Mouse (Mus musculus): ENCODE measurements around the gene Ankrd65. TPM values are rescaled to one million over a fixed set of nuclear protein-coding genes. Genes with fewer than 3 reads are reported as not detected.
"Not testable (repeated sequence)": the region's sequence is repeated elsewhere in the genome, so short reads cannot be mapped to it uniquely, and the experiment has no call there.

Gene Ankrd65
- polyA plus RNA-seq, 1 experiment from 2014 or later, result not detected

GRCm38 (mm10) chr4:155788833-155789232 lies 1.4 kb upstream of the Ankrd65 start:
- H3K27ac ChIP-seq (replicated peaks; ENCODE audit: low read depth, low read length); H3K27me3 ChIP-seq (ENCODE audit: control insufficient read depth, insufficient read depth, low read length); H3K4me2 ChIP-seq (ENCODE audit: low read depth, low read length); ATAC-seq (replicated peaks; ENCODE audit: insufficient number of reproducible peaks, low FRiP score, low TSS enrichment, low read depth); H3K36me3 ChIP-seq (replicated peaks; ENCODE audit: control insufficient read depth, insufficient read depth, low read depth, low read length); H3K4me3 ChIP-seq (ENCODE audit: low read depth, low read length); H3K9ac ChIP-seq (replicated peaks; ENCODE audit: low read length); DNase-seq (ENCODE audit: low spot score); H3K9me3 ChIP-seq (replicated peaks; ENCODE audit: control insufficient read depth, low read length); H3K4me1 ChIP-seq (ENCODE audit: control insufficient read depth, insufficient read depth, low read length): not testable (repeated sequence)
- WGBS, result 76% methylated on average over 4 of the region's 4 CpGs

- Histone ChIP-seq H3K27ac (replicated peaks; ENCODE audit: low read depth, low read length) (no peak overlapping the region), H3K9me3 (replicated peaks; ENCODE audit: control insufficient read depth, low read length) (no peaks in the 10 kb centered on the region), H3K9ac (replicated peaks; ENCODE audit: low read length) (no peak overlapping the region), H3K36me3 (replicated peaks; ENCODE audit: control insufficient read depth, insufficient read depth, low read depth, low read length) (no peaks in the 10 kb centered on the region), H3K4me3 (ENCODE audit: low read depth, low read length) (no peak overlapping the region), H3K27me3 (ENCODE audit: control insufficient read depth, insufficient read depth, low read length) (no peaks in the 10 kb centered on the region), H3K4me1 (ENCODE audit: control insufficient read depth, insufficient read depth, low read length) (no peaks in the 10 kb centered on the region), H3K4me2 (ENCODE audit: low read depth, low read length) (no peak overlapping the region)
- 68% methylated on average over 3 of the region's 3 CpGs for WGBS
- ATAC-seq (replicated peaks; ENCODE audit: insufficient number of reproducible peaks, low FRiP score, low TSS enrichment, low read depth) (no peak), DNase-seq (ENCODE audit: low spot score) (no peak)
These were observed 467 bp downstream of the Ankrd65 start for GRCm38 (mm10) chr4:155790650-155791161.

- DNase-seq (ENCODE audit: low spot score) (no peak), ATAC-seq (replicated peaks; ENCODE audit: insufficient number of reproducible peaks, low FRiP score, low TSS enrichment, low read depth) (no peak)
- Histone ChIP-seq H3K9me3 (replicated peaks; ENCODE audit: control insufficient read depth, low read length) (no peaks in the 10 kb centered on the region), H3K4me2 (ENCODE audit: low read depth, low read length) (no peak overlapping the region), H3K27me3 (ENCODE audit: control insufficient read depth, insufficient read depth, low read length) (no peaks in the 10 kb centered on the region), H3K36me3 (replicated peaks; ENCODE audit: control insufficient read depth, insufficient read depth, low read depth, low read length) (no peaks in the 10 kb centered on the region), H3K9ac (replicated peaks; ENCODE audit: low read length) (no peak overlapping the region), H3K27ac (replicated peaks; ENCODE audit: low read depth, low read length) (no peak overlapping the region), H3K4me1 (ENCODE audit: control insufficient read depth, insufficient read depth, low read length) (no peaks in the 10 kb centered on the region), H3K4me3 (ENCODE audit: low read depth, low read length) (no peak overlapping the region)
- 74% methylated on average over 24 of the region's 24 CpGs for WGBS
These were observed 1.1 kb downstream of the Ankrd65 start for GRCm38 (mm10) chr4:155791240-155791933.

- H3K4me2 ChIP-seq (ENCODE audit: low read depth, low read length), result no peak overlapping the region
- H3K27me3 ChIP-seq (ENCODE audit: control insufficient read depth, insufficient read depth, low read length), result no peaks in the 10 kb centered on the region
- H3K9me3 ChIP-seq (replicated peaks; ENCODE audit: control insufficient read depth, low read length), result no peaks in the 10 kb centered on the region
- H3K9ac ChIP-seq (replicated peaks; ENCODE audit: low read length), result no peak overlapping the region
- H3K36me3 ChIP-seq (replicated peaks; ENCODE audit: control insufficient read depth, insufficient read depth, low read depth, low read length), result no peaks in the 10 kb centered on the region
- H3K4me3 ChIP-seq (ENCODE audit: low read depth, low read length), result no peak overlapping the region
- ATAC-seq (replicated peaks; ENCODE audit: insufficient number of reproducible peaks, low FRiP score, low TSS enrichment, low read depth) (no peak), DNase-seq (ENCODE audit: low spot score) (no peak)
- no peaks in the 10 kb centered on the region for H3K4me1 ChIP-seq (ENCODE audit: control insufficient read depth, insufficient read depth, low read length)
- no peak overlapping the region for H3K27ac ChIP-seq (replicated peaks; ENCODE audit: low read depth, low read length)
- WGBS, result 82% methylated on average over 2 of the region's 2 CpGs
These were observed 3.5 kb downstream of the Ankrd65 start for GRCm38 (mm10) chr4:155793730-155794129.

- H3K27ac ChIP-seq (replicated peaks; ENCODE audit: low read depth, low read length), result no peak overlapping the region
- H3K36me3 ChIP-seq (replicated peaks; ENCODE audit: control insufficient read depth, insufficient read depth, low read depth, low read length), result no peaks in the 10 kb centered on the region
- ATAC-seq (replicated peaks; ENCODE audit: insufficient number of reproducible peaks, low FRiP score, low TSS enrichment, low read depth), result no peak
- no peak overlapping the region for H3K9ac ChIP-seq (replicated peaks; ENCODE audit: low read length)
- H3K27me3 ChIP-seq (ENCODE audit: control insufficient read depth, insufficient read depth, low read length), result no peaks in the 10 kb centered on the region
- no peak overlapping the region for H3K4me2 ChIP-seq (ENCODE audit: low read depth, low read length)
- H3K4me3 ChIP-seq (ENCODE audit: low read depth, low read length), result no peak overlapping the region
- no peaks in the 10 kb centered on the region; the same call in 1 of the 2 replicates for H3K4me1 ChIP-seq (ENCODE audit: control insufficient read depth, insufficient read depth, low read length)
- 95% methylated on average over 1 of the region's 1 CpGs for WGBS
- no peak for DNase-seq (ENCODE audit: low spot score)
- H3K9me3 ChIP-seq (replicated peaks; ENCODE audit: control insufficient read depth, low read length), result no peaks in the 10 kb centered on the region
These were observed 11.8 kb downstream of the Ankrd65 start for GRCm38 (mm10) chr4:155802075-155802474.

- WGBS, result 8% methylated on average over 12 of the region's 12 CpGs
- Histone ChIP-seq H3K27me3 (ENCODE audit: control insufficient read depth, insufficient read depth, low read length) (no peaks in the 10 kb centered on the region), H3K27ac (replicated peaks; ENCODE audit: low read depth, low read length) (0 out of 2 replicates have a peak within 1 kb of the TSS, but pooled peaks have one; percentile 35), H3K36me3 (replicated peaks; ENCODE audit: control insufficient read depth, insufficient read depth, low read depth, low read length) (no peaks in the 10 kb centered on the region; the same call in 1 of the 2 replicates), H3K9me3 (replicated peaks; ENCODE audit: control insufficient read depth, low read length) (no peaks in the 10 kb centered on the region), H3K4me1 (ENCODE audit: control insufficient read depth, insufficient read depth, low read length) (no peaks in the 10 kb centered on the region; the same call in 1 of the 2 replicates), H3K4me2 (ENCODE audit: low read depth, low read length) (peak within 1 kb of the TSS; percentile 60), H3K9ac (replicated peaks; ENCODE audit: low read length) (peak within 1 kb of the TSS; percentile 85), H3K4me3 (ENCODE audit: low read depth, low read length) (peak within 1 kb of the TSS; percentile 82)
- peak; percentile 52 for DNase-seq (ENCODE audit: low spot score)
- ATAC-seq (replicated peaks; ENCODE audit: insufficient number of reproducible peaks, low FRiP score, low TSS enrichment, low read depth), result peak; percentile 32; the same call in 1 of the 2 replicates
These were observed 12.6 kb downstream of the Ankrd65 start, which contains the start of gene Mrpl20 for GRCm38 (mm10) chr4:155802741-155803339. TSS of gene Mrpl20 (plus strand) at chr4:155802878.

GRCm38 (mm10) chr4:155803340-155804041 lies 13.3 kb downstream of the Ankrd65 start:
- ATAC-seq (replicated peaks; ENCODE audit: insufficient number of reproducible peaks, low FRiP score, low TSS enrichment, low read depth), result peak; percentile 96
- H3K4me1 ChIP-seq (ENCODE audit: control insufficient read depth, insufficient read depth, low read length), result no peaks in the 10 kb centered on the region; the same call in 1 of the 2 replicates
- H3K36me3 ChIP-seq (replicated peaks; ENCODE audit: control insufficient read depth, insufficient read depth, low read depth, low read length), result no peaks in the 10 kb centered on the region; the same call in 1 of the 2 replicates
- no peaks in the 10 kb centered on the region for H3K9me3 ChIP-seq (replicated peaks; ENCODE audit: control insufficient read depth, low read length)
- H3K9ac ChIP-seq (replicated peaks; ENCODE audit: low read length), result peak overlapping the region; percentile 85
- H3K4me2 ChIP-seq (ENCODE audit: low read depth, low read length), result peak overlapping the region; percentile 60
- H3K4me3 ChIP-seq (ENCODE audit: low read depth, low read length), result peak overlapping the region; percentile 82
- WGBS, result under 1% methylated on average over 58 of the region's 58 CpGs
- H3K27ac ChIP-seq (replicated peaks; ENCODE audit: low read depth, low read length), result 0 out of 2 replicates have a peak overlapping the region, but pooled peaks have one; percentile 35
- peak; percentile 96 for DNase-seq (ENCODE audit: low spot score)
- no peaks in the 10 kb centered on the region for H3K27me3 ChIP-seq (ENCODE audit: control insufficient read depth, insufficient read depth, low read length)

All from embryonic facial prominence, embryonic 11.5 days (tissue).